Mouse (Mus musculus) heart, postnatal 36 days (tissue): ENCODE data around the gene Atr. TPM values are rescaled to one million over a fixed set of nuclear protein-coding genes. Genes with fewer than 3 reads are reported as not detected.
A peak's percentile ranks its signal among the peaks of the same experiment; 100 is the strongest.
"Not testable (repeated sequence)": the region's sequence is repeated elsewhere in the genome, so short reads cannot be mapped to it uniquely, and the experiment has no call there.

Experiments
- DNase-seq, 2 experiments: peaks; one replicate each; pipeline ENCODE4 v3.0.0; 2021 to 2022
- intact Hi-C: fragments of 180-260 bp; cut with DNase I; formaldehyde crosslinking; loops from one replicate; pipeline ENCODE4 v1.15.1; 2025
- total RNA-seq, 2 experiments: library from RNA; stranded (reverse); gene quantifications; 2 replicates each; pipeline ENCODE4 v1.2.3; 2021

Gene Atr
- total RNA-seq, 2 experiments from 2014 or later, result 6.9 to 8.0 TPM

- no peak for DNase-seq
- intact Hi-C loops, result no loop called here
Measured at GRCm38 (mm10) chr9:95882751-95883150, 25.4 kb downstream of the Atr start.

- intact Hi-C loops, result no loop called here
- no peak for DNase-seq
Measured at GRCm38 (mm10) chr9:95897392-95897791, 40.0 kb downstream of the Atr start.

- no peak for DNase-seq
- intact Hi-C loops, result no loop called here
Measured at GRCm38 (mm10) chr9:95932855-95933254, 75.5 kb downstream of the Atr start.

- intact Hi-C loops, result loop anchor here (10.0 kb wide), 2 partner anchors 209 to 439 kb away; partner anchors contain the start of gene U2surp
Measured at GRCm38 (mm10) chr9:95953658-95954057, 96.3 kb downstream of the Atr start.

GRCm38 (mm10) chr9:95954226-95954584 lies 96.8 kb downstream of the Atr start:
- intact Hi-C loops, result loop anchor here (10.0 kb wide), 2 partner anchors 209 to 439 kb away; partner anchors contain the start of gene U2surp
- DNase-seq, result no peak

More at GRCm38 (mm10) chr9:95953658-95954057, 96.3 kb downstream of the Atr start:
- no peak for DNase-seq

GRCm38 (mm10) chr9:95954585-95955461 lies 97.4 kb downstream of the Atr start, which contains the start of gene Xrn1:
Gene Xrn1, plus strand, starts transcription at chr9:95954760.
- intact Hi-C loops, result loop anchor here (5.0 to 10.0 kb wide), 3 partner anchors 162 to 440 kb away; partner anchors contain the start of genes Gk5 and U2surp
- peak; percentile 93 to 94 for DNase-seq

GRCm38 (mm10) chr9:95957611-95958010 lies 100.2 kb downstream of the Atr start:
- intact Hi-C loops, result loop anchor here (5.0 to 10.0 kb wide), 3 partner anchors 160 to 443 kb away; partner anchors contain the start of genes Gk5 and U2surp
- no peak for DNase-seq

GRCm38 (mm10) chr9:95958041-95958730 lies 100.8 kb downstream of the Atr start:
- intact Hi-C loops, result loop anchor here (5.0 to 10.0 kb wide), 3 partner anchors 159 to 443 kb away; partner anchors contain the start of genes Gk5 and U2surp
- DNase-seq, result no peak

GRCm38 (mm10) chr9:95958731-95959105 lies 101.3 kb downstream of the Atr start:
- intact Hi-C loops, result loop anchor here (5.0 to 10.0 kb wide), 3 partner anchors 159 to 444 kb away; partner anchors contain the start of genes Gk5 and U2surp
- not testable (repeated sequence) for DNase-seq

- no peak for DNase-seq
- intact Hi-C loops, result loop anchor here (5.0 to 10.0 kb wide), 3 partner anchors 158 to 444 kb away; partner anchors contain the start of genes Gk5 and U2surp
Measured at GRCm38 (mm10) chr9:95959246-95959645, 101.8 kb downstream of the Atr start.

- intact Hi-C loops, result loop anchor here (5.0 to 10.0 kb wide), 3 partner anchors 157 to 445 kb away; partner anchors contain the start of genes Gk5 and U2surp
- no peak for DNase-seq
Measured at GRCm38 (mm10) chr9:95959732-95960428, 102.5 kb downstream of the Atr start.

- intact Hi-C loops, result no loop called here
- no peak for DNase-seq
Measured at GRCm38 (mm10) chr9:95961058-95961457, 103.7 kb downstream of the Atr start.

- DNase-seq, result no peak
- intact Hi-C loops, result no loop called here
Measured at GRCm38 (mm10) chr9:95964037-95964436, 106.6 kb downstream of the Atr start.

GRCm38 (mm10) chr9:95978279-95978678 lies 120.9 kb downstream of the Atr start:
- no peak for DNase-seq
- intact Hi-C loops, result no loop called here

GRCm38 (mm10) chr9:95979896-95980295 lies 122.5 kb downstream of the Atr start:
- intact Hi-C loops, result no loop called here

GRCm38 (mm10) chr9:95992255-95992654 lies 134.9 kb downstream of the Atr start:
- intact Hi-C loops, result no loop called here
- no peak for DNase-seq

More at GRCm38 (mm10) chr9:95979896-95980295, 122.5 kb downstream of the Atr start:
- DNase-seq, result no peak
